Mouse (Mus musculus): ENCODE data around the gene Rdh9.
"Not testable (repeated sequence)": the region's sequence is repeated elsewhere in the genome, so short reads cannot be mapped to it uniquely, and the experiment has no call there.

DNA sequence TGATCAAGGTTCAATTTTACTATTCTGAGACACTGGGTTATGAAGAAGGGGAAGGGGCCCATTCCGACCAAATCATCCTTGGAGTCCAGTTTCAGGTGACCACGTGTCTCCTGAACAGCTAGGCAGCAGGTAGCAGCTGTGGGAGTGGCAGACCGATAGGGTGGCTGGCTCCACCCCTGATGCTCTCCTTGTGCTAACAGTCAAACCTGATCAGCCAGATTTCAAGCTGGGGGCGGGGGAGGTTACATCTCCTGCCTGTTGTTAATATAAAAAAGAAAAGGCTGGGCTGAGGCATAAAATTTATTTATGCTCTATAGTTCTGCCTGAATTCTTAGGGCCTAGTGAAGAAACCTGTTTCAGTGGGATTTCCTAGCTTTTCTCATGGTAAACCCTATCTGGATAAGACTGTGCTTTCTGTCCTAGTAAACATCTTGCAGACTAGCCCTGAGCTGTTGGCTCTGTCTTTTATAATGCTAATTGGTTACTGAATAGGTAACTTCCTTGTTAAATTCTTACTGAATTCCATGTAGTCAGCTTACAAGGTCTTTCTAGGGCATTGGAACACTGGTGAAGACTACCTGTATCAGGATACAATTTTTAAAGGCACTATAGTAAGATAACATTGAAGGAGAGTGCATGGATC, 41.2 kb downstream of the Rdh9 start:
- not testable (repeated sequence) for TF ChIP-seq CTCF (conservative IDR thresholded peaks at IDR 0.05; ENCODE audit: insufficient read depth, insufficient read length, low read depth, low read length); POLR2A (IDR thresholded peaks at IDR 0.05; ENCODE audit: low read depth, low read length)
